Mouse (Mus musculus): ENCODE measurements around the gene Ccdc90b. TPM values are rescaled to one million over a fixed set of nuclear protein-coding genes. Genes with fewer than 3 reads are reported as not detected.

The Ccdc90b gene
- total RNA-seq, 2 experiments from 2014 or later = 31.3 to 37.2 TPM

Other genes starting within 250 kb of the Ccdc90b start
- gene Ankrd42, start 76.0 kb downstream of the Ccdc90b start, total RNA-seq (2021) = 1 to 10 TPM; 2.0 to 2.2 TPM
- 10 to 100 TPM; 32.7 to 42.0 TPM for gene Pcf11, start 108.8 kb downstream of the Ccdc90b start, total RNA-seq (2021)
- 10 to 100 TPM; 10.0 to 12.8 TPM for gene Rab30, start 180.5 kb downstream of the Ccdc90b start, total RNA-seq (2021)

Measured in gastrocnemius, postnatal 4 days (tissue).